Mouse (Mus musculus) macrophage (primary cell): ENCODE measurements at regions not wholly inside any gene's neighbourhood (a gene's known extent, or its start where the extent isn't known, plus 50 kb on each side); places are given as distances from the start of the nearest gene placed in this dataset.

Experiments used
- H3K27ac ChIP-seq: fragments of 350-480 bp; formaldehyde crosslinking; 2 replicates; pipeline ENCODE4 v1.9.0; 2021
- H3K36me3 ChIP-seq: fragments of 350-480 bp; formaldehyde crosslinking; 2 replicates; pipeline ENCODE4 v1.9.0; 2021; ENCODE audit errors: inconsistent target
- H3K4me3 ChIP-seq: fragments of 350-480 bp; formaldehyde crosslinking; 2 replicates; pipeline ENCODE4 v1.9.0; 2021; ENCODE audit errors: inconsistent target
- H3K79me2 ChIP-seq: fragments of 350-480 bp; formaldehyde crosslinking; 2 replicates; pipeline ENCODE4 v1.9.0; 2021; ENCODE audit errors: inconsistent target
- WGBS: methylation state at CpG from one replicate; pipeline ENCODE4 v1.1.7; 2026; ENCODE audit warnings: inconsistent platforms; ENCODE audit not compliant: missing documents; 5-methylcytosine and 5-hydroxymethylcytosine counted together

GRCm38 (mm10) chr2:124888209-124888608, 179.7 kb upstream of the Slc24a5 start:
- WGBS, result 26% methylated on average over 4 of the region's 4 CpGs
- H3K36me3 ChIP-seq, result no peaks in the 10 kb centered on the region
- H3K4me3 ChIP-seq, result no peak overlapping the region
- H3K27ac ChIP-seq, result no peak overlapping the region
- no peaks in the 10 kb centered on the region for H3K79me2 ChIP-seq

- Histone ChIP-seq H3K4me3 (no peak overlapping the region), H3K27ac (no peak overlapping the region), H3K79me2 (no peaks in the 10 kb centered on the region), H3K36me3 (no peaks in the 10 kb centered on the region)
- 95% methylated on average over 4 of the region's 4 CpGs for WGBS
Observed at GRCm38 (mm10) chr2:124895002-124895401, 172.9 kb upstream of the Slc24a5 start.

GRCm38 (mm10) chr2:124903556-124903955, 164.4 kb upstream of the Slc24a5 start:
- Histone ChIP-seq H3K36me3 (no peaks in the 10 kb centered on the region), H3K4me3 (no peak overlapping the region), H3K27ac (no peak overlapping the region), H3K79me2 (no peaks in the 10 kb centered on the region)
- WGBS, result 89% methylated on average over 4 of the region's 4 CpGs

DNA sequence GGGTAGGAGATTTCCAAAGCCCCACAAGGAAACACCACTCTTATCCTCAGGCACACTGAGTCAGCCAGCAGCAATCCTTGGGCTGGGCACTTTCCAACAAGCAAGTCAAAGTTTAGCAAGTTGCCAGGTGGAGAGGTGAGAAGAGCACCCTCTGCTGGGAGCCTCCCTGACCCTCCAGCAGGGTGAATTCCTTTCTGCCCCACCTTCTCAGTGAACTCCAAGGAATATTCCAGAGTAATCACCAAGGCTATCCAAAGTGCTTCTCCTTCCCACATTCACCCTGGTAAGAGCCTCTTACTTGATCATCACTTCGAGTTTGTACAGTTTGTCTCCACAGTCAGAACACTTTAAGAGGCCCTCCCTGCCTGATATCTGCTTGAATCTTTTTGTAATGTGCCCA, 162.8 kb upstream of the Slc24a5 start:
- 79% methylated on average over 1 of the region's 1 CpGs for WGBS
- H3K4me3 ChIP-seq, result no peak overlapping the region
- no peaks in the 10 kb centered on the region for H3K79me2 ChIP-seq
- no peaks in the 10 kb centered on the region for H3K36me3 ChIP-seq
- H3K27ac ChIP-seq, result no peak overlapping the region

DNA sequence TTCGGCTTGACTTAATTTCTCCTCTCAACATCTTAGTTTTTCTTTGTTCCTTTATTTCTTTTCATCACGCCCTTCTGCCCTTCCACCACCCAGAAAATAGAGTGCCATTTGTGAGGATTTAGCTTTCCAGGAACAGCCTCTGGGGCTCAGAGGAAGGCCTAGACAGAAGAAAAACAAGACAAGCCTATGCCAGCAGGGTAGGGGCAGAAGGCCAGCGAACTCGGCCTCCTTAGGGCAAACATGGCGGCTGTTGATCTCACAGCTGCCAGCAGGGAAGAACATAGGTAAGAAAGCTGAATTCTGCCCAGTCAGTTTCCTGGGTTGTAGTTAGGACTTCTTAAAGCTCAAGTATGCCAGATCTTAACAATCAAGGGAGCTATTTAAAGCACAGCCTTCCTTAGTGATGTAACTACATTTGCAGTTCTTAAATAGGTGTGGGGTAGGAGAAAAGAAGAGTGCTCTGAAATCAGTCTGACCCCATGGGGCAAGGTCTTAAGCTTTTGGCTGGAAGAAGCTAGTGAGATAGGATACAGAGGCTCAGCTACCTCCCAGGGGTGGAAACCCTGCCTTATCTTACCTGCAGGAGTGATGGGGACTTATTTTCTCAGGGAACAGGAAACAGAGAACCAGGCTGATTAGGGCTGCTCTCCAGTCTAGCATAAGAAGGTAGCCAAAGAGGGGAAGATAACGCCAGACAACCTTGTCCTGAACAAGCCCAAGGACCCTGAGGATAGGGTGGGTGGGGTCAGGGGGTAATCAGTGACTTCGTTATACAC, 148.8 kb upstream of the Slc24a5 start:
- Histone ChIP-seq H3K79me2 (no peaks in the 10 kb centered on the region), H3K36me3 (no peaks in the 10 kb centered on the region), H3K4me3 (no peak overlapping the region), H3K27ac (no peak overlapping the region)
- WGBS, result 87% methylated on average over 7 of the region's 7 CpGs

DNA sequence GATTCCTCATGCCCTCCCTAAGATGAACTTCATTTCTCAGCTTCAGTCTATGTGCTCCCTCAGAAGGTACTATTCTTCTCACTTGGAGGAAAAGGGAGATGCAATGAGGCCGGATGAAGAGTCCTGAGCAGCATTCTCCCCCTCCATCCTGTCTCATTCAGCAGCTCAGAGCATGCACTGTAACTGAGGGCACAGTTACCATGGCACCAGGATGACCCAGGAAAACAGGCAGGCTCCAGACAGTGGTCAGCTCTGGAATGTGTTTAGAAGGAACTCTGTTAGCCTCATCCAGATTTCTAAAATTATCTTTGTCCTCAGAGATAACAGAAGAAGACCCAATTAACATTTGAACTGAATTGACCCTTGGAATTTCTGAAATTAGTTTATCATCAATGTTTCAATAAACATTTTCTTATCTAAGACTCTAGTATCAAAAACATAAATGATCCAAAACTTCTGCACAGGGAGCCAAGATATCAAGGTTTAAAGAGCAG, 148.1 kb upstream of the Slc24a5 start:
- Histone ChIP-seq H3K4me3 (no peak overlapping the region), H3K36me3 (no peaks in the 10 kb centered on the region), H3K27ac (no peak overlapping the region), H3K79me2 (no peaks in the 10 kb centered on the region)
- WGBS, result 71% methylated on average over 1 of the region's 1 CpGs

- Histone ChIP-seq H3K79me2 (no peaks in the 10 kb centered on the region), H3K36me3 (no peaks in the 10 kb centered on the region), H3K27ac (no peak overlapping the region), H3K4me3 (no peak overlapping the region)
- WGBS, result 64% methylated on average over 2 of the region's 2 CpGs
Observed at GRCm38 (mm10) chr2:124920265-124920664, 147.7 kb upstream of the Slc24a5 start.

GRCm38 (mm10) chr2:124927882-124928758, 139.8 kb upstream of the Slc24a5 start:
- Histone ChIP-seq H3K27ac (no peak overlapping the region), H3K4me3 (no peak overlapping the region), H3K79me2 (no peaks in the 10 kb centered on the region), H3K36me3 (no peaks in the 10 kb centered on the region)
- 87% methylated on average over 10 of the region's 10 CpGs for WGBS

GRCm38 (mm10) chr2:124928759-124929113, 139.2 kb upstream of the Slc24a5 start:
- 85% methylated on average over 5 of the region's 5 CpGs for WGBS
- Histone ChIP-seq H3K4me3 (no peak overlapping the region), H3K79me2 (no peaks in the 10 kb centered on the region), H3K27ac (no peak overlapping the region), H3K36me3 (no peaks in the 10 kb centered on the region)

- no peak overlapping the region for H3K27ac ChIP-seq
- H3K4me3 ChIP-seq, result no peak overlapping the region
- H3K36me3 ChIP-seq, result no peaks in the 10 kb centered on the region
- H3K79me2 ChIP-seq, result no peaks in the 10 kb centered on the region
- WGBS, result 77% methylated on average over 7 of the region's 7 CpGs
Observed at GRCm38 (mm10) chr2:124930719-124931118, 137.2 kb upstream of the Slc24a5 start.

- Histone ChIP-seq H3K79me2 (no peaks in the 10 kb centered on the region), H3K36me3 (no peaks in the 10 kb centered on the region), H3K27ac (no peak overlapping the region), H3K4me3 (no peak overlapping the region)
- 80% methylated on average over 6 of the region's 6 CpGs for WGBS
Observed at GRCm38 (mm10) chr2:124932566-124932965, 135.4 kb upstream of the Slc24a5 start.

GRCm38 (mm10) chr2:124933876-124934275, 134.0 kb upstream of the Slc24a5 start:
- 87% methylated on average over 1 of the region's 1 CpGs for WGBS
- H3K4me3 ChIP-seq, result no peak overlapping the region
- no peaks in the 10 kb centered on the region for H3K79me2 ChIP-seq
- no peak overlapping the region for H3K27ac ChIP-seq
- H3K36me3 ChIP-seq, result no peaks in the 10 kb centered on the region

GRCm38 (mm10) chr2:124948263-124948781, 119.6 kb upstream of the Slc24a5 start:
- H3K36me3 ChIP-seq, result no peaks in the 10 kb centered on the region
- WGBS, result 76% methylated on average over 2 of the region's 2 CpGs
- H3K27ac ChIP-seq, result no peak overlapping the region
- no peaks in the 10 kb centered on the region for H3K79me2 ChIP-seq
- no peak overlapping the region for H3K4me3 ChIP-seq

- Histone ChIP-seq H3K27ac (no peak overlapping the region), H3K36me3 (no peaks in the 10 kb centered on the region), H3K4me3 (no peak overlapping the region), H3K79me2 (no peaks in the 10 kb centered on the region)
- 74% methylated on average over 9 of the region's 9 CpGs for WGBS
Observed at GRCm38 (mm10) chr2:124948812-124949211, 119.1 kb upstream of the Slc24a5 start.

DNA sequence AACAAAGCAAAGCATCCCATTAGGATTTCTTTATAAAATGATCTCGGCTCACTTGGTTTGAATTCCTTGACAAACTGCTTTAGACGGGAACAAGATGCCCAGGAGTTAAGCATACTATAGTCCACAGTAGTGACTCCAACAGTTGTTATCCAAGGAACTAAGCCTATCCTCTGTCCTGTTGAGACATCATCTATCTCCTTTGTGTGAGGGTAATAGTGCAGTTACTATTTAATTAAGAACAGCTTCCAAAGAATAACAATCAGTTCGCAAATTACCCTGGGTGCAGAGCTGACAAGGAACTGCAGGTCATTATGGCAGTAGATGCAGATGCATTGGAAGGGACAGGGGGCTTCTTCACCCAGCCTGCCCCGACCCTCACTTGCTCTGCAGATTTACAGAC, 115.7 kb upstream of the Slc24a5 start:
- no peaks in the 10 kb centered on the region for H3K79me2 ChIP-seq
- H3K36me3 ChIP-seq, result no peaks in the 10 kb centered on the region
- 80% methylated on average over 4 of the region's 4 CpGs for WGBS
- H3K27ac ChIP-seq, result no peak overlapping the region
- no peak overlapping the region for H3K4me3 ChIP-seq
